Mouse (Mus musculus) midbrain, embryonic 14.5 days (tissue): Measurements from ENCODE around the gene Cdc45. TPM values are rescaled to one million over a fixed set of nuclear protein-coding genes. Genes with fewer than 3 reads are reported as not detected.

Experiments
- ATAC-seq: fragments of 200-750 bp; cut with Nextera tagmentation; 2 replicates; pipeline ENCODE4 v1.8.0; 2017; ENCODE audit warnings: moderate number of reproducible peaks, moderate library complexity; ENCODE audit not compliant: low FRiP score, low TSS enrichment
- DNase-seq: peaks from one replicate; pipeline ENCODE4 v3.0.0-alpha.2; 2015
- H3K27ac ChIP-seq: fragments of 300-500 bp; sonication (generic); replicated peaks from 2 replicates; pipeline ENCODE4 v1.5.1; 2014; ENCODE audit warnings: mild to moderate bottlenecking, low read depth, low read length, moderate library complexity
- H3K27me3 ChIP-seq: fragments of 300-500 bp; sonication (generic); 2 replicates; pipeline ENCODE4 v1.6.1; 2014; ENCODE audit warnings: low read length, control low read depth, mixed read lengths; ENCODE audit not compliant: control insufficient read depth, insufficient read depth
- H3K36me3 ChIP-seq: fragments of 300-500 bp; sonication (generic); 2 replicates; pipeline ENCODE4 v1.6.1; 2014; ENCODE audit warnings: low read length, control low read depth; ENCODE audit not compliant: control insufficient read depth, insufficient read depth
- H3K4me1 ChIP-seq: fragments of 300-500 bp; sonication (generic); 2 replicates; pipeline ENCODE4 v1.6.1; 2014; ENCODE audit warnings: mild to moderate bottlenecking, antibody characterized with exemption, low read length, control low read depth; ENCODE audit not compliant: control insufficient read depth, insufficient read depth
- H3K4me2 ChIP-seq: fragments of 300-500 bp; sonication (generic); 2 replicates; pipeline ENCODE4 v1.6.1; 2014; ENCODE audit warnings: mild to moderate bottlenecking, low read length, moderate library complexity
- H3K4me3 ChIP-seq: fragments of 300-500 bp; sonication (generic); replicated peaks from 2 replicates; pipeline ENCODE4 v1.5.1; 2014; ENCODE audit warnings: low read depth, low read length
- H3K9ac ChIP-seq: fragments of 300-500 bp; sonication (generic); replicated peaks from 2 replicates; pipeline ENCODE4 v1.6.1; 2014; ENCODE audit warnings: mild to moderate bottlenecking, low read length, moderate library complexity
- H3K9me3 ChIP-seq: fragments of 300-500 bp; sonication (generic); 2 replicates; pipeline ENCODE4 v1.6.1; 2016; ENCODE audit warnings: low read length, control low read depth, mixed read lengths; ENCODE audit not compliant: control insufficient read depth
- WGBS: fragments of 180-500 bp; shearing (Covaris S2); extraction: QIAGEN DNeasy Blood & Tissue Kit; methylation state at CpG from one replicate; pipeline ENCODE4 v1.1.7; 2014; 5-methylcytosine and 5-hydroxymethylcytosine counted together
- polyA plus RNA-seq: library from polyadenylated mRNA; unstranded; fragments of >200 nt; fragmentation: Nextera tagmentation; extraction: Ambion mirVana; gene quantifications from 2 replicates; pipeline ENCODE4 v1.2.1, GENCODE M21; 2014

The Cdc45 gene
- polyA plus RNA-seq, 1 experiment from 2014 or later: 11.1 TPM

DNA sequence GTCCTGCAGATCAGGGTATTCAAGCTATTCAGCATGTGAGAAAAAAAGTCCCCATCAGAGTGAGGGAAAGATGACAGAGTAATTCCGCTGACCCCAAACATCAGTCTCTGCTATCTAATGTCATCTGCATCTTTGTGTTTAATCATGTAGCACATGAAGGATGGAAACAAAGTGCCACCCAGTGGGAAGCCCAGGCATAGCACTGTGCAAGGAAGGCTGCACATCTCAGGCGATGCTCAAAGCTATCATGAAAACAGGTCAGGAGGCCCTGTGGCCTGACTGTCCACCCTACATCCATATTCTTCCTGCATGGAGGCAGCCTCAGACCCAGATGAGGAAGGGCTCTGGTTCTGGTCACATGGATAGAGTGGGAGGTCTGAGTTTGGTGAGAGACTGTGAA lies 12.9 kb downstream of the Cdc45 start:
- DNase-seq (peak; percentile 72), ATAC-seq (no peak)
- H3K4me1 ChIP-seq: no peaks in the 10 kb centered on the region
- no peak overlapping the region for H3K9ac ChIP-seq
- WGBS: 74% methylated on average over 2 of the region's 2 CpGs
- H3K27me3 ChIP-seq: no peaks in the 10 kb centered on the region
- no peaks in the 10 kb centered on the region for H3K9me3 ChIP-seq
- no peak overlapping the region for H3K4me2 ChIP-seq
- no peak overlapping the region for H3K27ac ChIP-seq
- H3K4me3 ChIP-seq: no peak overlapping the region
- H3K36me3 ChIP-seq: peaks cover 14% of the 10 kb centered on the region; the same call in 1 of the 2 replicates

- H3K27ac ChIP-seq: no peak overlapping the region
- H3K4me2 ChIP-seq: no peak overlapping the region
- H3K9me3 ChIP-seq: no peaks in the 10 kb centered on the region
- peaks cover 14% of the 10 kb centered on the region; the same call in 1 of the 2 replicates for H3K36me3 ChIP-seq
- H3K4me3 ChIP-seq: no peak overlapping the region
- no peak for ATAC-seq
- H3K27me3 ChIP-seq: no peaks in the 10 kb centered on the region
- H3K9ac ChIP-seq: no peak overlapping the region
- DNase-seq: no peak
- WGBS: 90% methylated on average over 5 of the region's 5 CpGs
- H3K4me1 ChIP-seq: no peaks in the 10 kb centered on the region
Measured at GRCm38 (mm10) chr16:18798151-18798550, 13.6 kb downstream of the Cdc45 start.

GRCm38 (mm10) chr16:18796645-18797044 lies 15.1 kb downstream of the Cdc45 start:
- Histone ChIP-seq H3K36me3 (peaks cover 14% of the 10 kb centered on the region; the same call in 1 of the 2 replicates), H3K9ac (no peak overlapping the region), H3K27ac (no peak overlapping the region), H3K4me3 (no peak overlapping the region), H3K27me3 (no peaks in the 10 kb centered on the region), H3K9me3 (no peaks in the 10 kb centered on the region), H3K4me1 (no peaks in the 10 kb centered on the region), H3K4me2 (no peak overlapping the region)
- 88% methylated on average over 7 of the region's 7 CpGs for WGBS
- DNase-seq (no peak), ATAC-seq (no peak)

DNA sequence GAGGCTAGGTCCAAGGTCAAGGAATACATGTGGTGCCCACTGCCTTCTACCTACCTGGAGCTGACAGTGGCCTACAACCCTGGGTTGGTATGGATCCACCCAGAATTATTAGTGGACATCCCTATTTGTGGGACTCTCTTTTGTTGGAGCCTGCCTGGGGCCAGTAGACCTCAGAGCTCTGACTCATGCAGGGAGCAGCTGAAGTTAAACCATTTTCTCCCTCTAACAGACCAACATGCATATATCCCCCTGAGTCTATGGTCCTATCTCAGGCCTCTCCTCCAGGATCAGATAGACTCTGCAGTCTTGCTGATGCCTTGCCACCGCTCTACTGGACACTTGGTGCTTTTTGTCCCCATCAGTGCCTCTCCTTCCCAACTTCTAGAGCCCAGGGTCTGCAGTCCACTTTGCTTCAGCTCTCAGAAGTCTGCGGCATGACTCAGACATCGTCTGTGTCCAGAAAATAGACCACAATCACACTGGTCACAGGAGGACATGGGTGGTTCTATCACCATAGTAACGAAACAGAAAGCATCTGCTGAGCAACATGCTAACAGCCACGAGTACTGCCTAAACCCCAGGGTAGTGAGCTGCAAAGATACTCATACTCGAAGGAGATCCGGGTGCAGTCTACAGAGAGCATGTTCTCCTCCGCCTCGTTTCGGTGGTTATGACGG lies 16.4 kb downstream of the Cdc45 start:
- Histone ChIP-seq H3K36me3 (peaks cover 10% of the 10 kb centered on the region; the same call in 1 of the 2 replicates), H3K4me2 (no peak overlapping the region), H3K9ac (no peak overlapping the region), H3K27me3 (no peaks in the 10 kb centered on the region), H3K4me1 (no peaks in the 10 kb centered on the region), H3K4me3 (no peak overlapping the region), H3K9me3 (no peaks in the 10 kb centered on the region), H3K27ac (no peak overlapping the region)
- ATAC-seq: no peak
- no peak for DNase-seq
- 92% methylated on average over 11 of the region's 11 CpGs for WGBS

DNA sequence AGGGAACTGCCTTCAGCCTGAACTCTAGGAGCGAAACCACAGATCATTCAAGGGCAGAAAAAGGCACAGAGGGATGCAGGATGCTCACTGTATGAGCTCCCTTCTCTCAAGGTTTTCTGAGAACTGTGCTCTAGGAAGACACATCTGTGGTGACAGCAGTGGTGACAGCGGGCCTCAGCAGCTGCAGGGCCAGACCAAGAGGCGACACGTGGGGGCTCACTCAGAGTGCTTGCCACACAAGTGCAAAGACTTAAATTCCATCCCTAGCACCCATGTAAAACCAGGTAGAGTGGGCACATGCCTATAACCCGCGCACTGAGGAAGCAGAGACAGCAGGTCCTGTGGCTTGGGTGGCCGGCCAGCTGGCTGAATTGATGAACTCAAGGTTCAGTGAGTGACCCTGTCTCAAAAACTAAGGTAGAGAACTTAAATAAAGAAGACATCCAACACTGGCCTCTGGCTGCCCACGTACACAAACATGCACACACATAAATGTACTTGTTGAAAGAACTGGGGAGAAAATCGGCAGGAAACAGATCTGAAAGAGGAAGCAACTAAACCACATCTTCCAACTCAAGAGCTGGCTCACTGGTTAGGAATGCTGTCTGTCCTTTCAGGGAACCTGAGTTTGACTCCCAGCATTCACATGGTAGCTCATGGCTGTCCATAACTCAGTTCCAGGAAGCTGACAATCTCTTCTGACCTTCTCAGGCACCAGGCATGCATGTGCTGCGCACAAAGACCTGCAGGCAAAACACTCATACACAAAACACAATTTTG lies 23.0 kb downstream of the Cdc45 start:
- Histone ChIP-seq H3K4me1 (no peaks in the 10 kb centered on the region), H3K4me2 (no peak overlapping the region), H3K9ac (no peak overlapping the region), H3K27me3 (no peaks in the 10 kb centered on the region), H3K36me3 (peaks cover 6% of the 10 kb centered on the region; the same call in 1 of the 2 replicates), H3K4me3 (no peak overlapping the region), H3K9me3 (no peaks in the 10 kb centered on the region), H3K27ac (no peak overlapping the region)
- DNase-seq (no peak), ATAC-seq (no peak)
- WGBS: 92% methylated on average over 10 of the region's 10 CpGs

DNA sequence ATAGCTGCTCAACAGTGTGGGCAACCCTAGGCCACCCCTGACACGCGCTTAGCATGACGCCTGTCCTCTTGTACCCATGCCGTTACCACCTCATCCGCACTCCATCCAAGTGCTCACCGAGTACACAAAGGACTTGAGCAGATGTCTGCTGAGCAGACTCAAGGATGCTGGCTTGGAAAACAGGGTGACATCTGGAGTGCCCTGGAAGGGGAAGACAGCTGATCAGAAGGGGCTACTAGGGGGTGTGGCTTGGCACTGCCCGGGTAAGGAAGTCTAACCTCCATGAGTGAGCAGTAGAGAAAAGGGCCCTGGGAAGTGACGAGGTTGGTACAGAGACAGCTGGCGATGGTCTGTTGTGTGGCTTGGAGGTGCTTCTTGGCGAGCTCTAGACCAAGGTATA lies 25.1 kb downstream of the Cdc45 start:
- no peaks in the 10 kb centered on the region for H3K27me3 ChIP-seq
- ATAC-seq: no peak

DNA sequence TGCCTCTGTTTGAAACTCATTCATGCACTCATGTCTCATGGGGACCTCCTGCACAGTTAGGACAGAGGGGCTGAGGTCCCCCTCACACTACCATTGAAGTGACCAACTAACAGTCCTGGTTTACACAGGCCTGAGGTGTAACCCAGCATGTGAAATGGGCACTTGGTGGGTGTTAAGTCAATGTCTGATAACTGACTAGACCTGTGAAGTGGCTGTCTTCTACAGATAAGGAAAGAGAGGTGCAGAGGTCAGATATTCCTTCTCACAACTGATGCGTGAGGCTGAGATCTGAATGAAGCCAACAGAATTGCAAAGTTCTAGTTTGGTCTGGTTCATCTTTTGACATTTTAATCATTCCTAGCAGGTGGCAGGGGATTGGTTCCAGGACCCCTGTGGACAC lies 26.3 kb downstream of the Cdc45 start:
- no peak for DNase-seq
- 85% methylated on average over 1 of the region's 1 CpGs for WGBS
- H3K4me1 ChIP-seq: no peaks in the 10 kb centered on the region

More for the DNA sequence above, 25.1 kb downstream of the Cdc45 start:
- no peak for DNase-seq
- Histone ChIP-seq H3K4me2 (no peak overlapping the region), H3K9ac (no peak overlapping the region), H3K4me3 (no peak overlapping the region), H3K4me1 (no peaks in the 10 kb centered on the region), H3K36me3 (peaks cover 6% of the 10 kb centered on the region; the same call in 1 of the 2 replicates), H3K9me3 (no peaks in the 10 kb centered on the region), H3K27ac (no peak overlapping the region)
- WGBS: 94% methylated on average over 10 of the region's 10 CpGs

GRCm38 (mm10) chr16:18785025-18785424 lies 26.8 kb downstream of the Cdc45 start:
- H3K4me3 ChIP-seq: no peak overlapping the region
- H3K9ac ChIP-seq: no peak overlapping the region
- no peak overlapping the region for H3K4me2 ChIP-seq
- no peaks in the 10 kb centered on the region for H3K9me3 ChIP-seq
- H3K4me1 ChIP-seq: no peaks in the 10 kb centered on the region
- DNase-seq (no peak), ATAC-seq (no peak)
- WGBS: 93% methylated on average over 7 of the region's 7 CpGs
- peaks cover 6% of the 10 kb centered on the region; the same call in 1 of the 2 replicates for H3K36me3 ChIP-seq
- H3K27ac ChIP-seq: no peak overlapping the region
- H3K27me3 ChIP-seq: no peaks in the 10 kb centered on the region

More for the DNA sequence above, 26.3 kb downstream of the Cdc45 start:
- Histone ChIP-seq H3K36me3 (peaks cover 6% of the 10 kb centered on the region; the same call in 1 of the 2 replicates), H3K27me3 (no peaks in the 10 kb centered on the region), H3K9ac (no peak overlapping the region), H3K9me3 (no peaks in the 10 kb centered on the region), H3K27ac (no peak overlapping the region), H3K4me2 (no peak overlapping the region), H3K4me3 (no peak overlapping the region)
- ATAC-seq: no peak
